Mouse (Mus musculus) stomach, adult 2 months (tissue): ENCODE data around the gene Gkap1. TPM values are rescaled to one million over a fixed set of nuclear protein-coding genes. Genes with fewer than 3 reads are reported as not detected.

Source experiments
- polyA plus RNA-seq: library from polyadenylated mRNA; depleted of rRNA; stranded (reverse); fragments of >200 nt; gene quantifications from 2 replicates; pipeline ENCODE4 v1.2.3, GENCODE M21; 2012; rRNA removed

Gene Gkap1
- polyA plus RNA-seq = 2.0 and 2.1 TPM in 2 replicates

GRCm38 (mm10) chr13:58275599-58275998 is at the start of gene Gkap1:
Gene Gkap1, minus strand, starts transcription at chr13:58275699.

GRCm38 (mm10) chr13:58215592-58216341 is 59.7 kb downstream of the Gkap1 start, which contains the start of gene Ubqln1:
Gene Ubqln1, minus strand, starts transcription at chr13:58215653.

Other genes with a start within 250 kb of the Gkap1 start
- 0.18 and 0.26 TPM in 2 replicates for gene Klhl3, start 162.1 kb downstream of the Gkap1 start, polyA plus RNA-seq
- 24.0 and 41.0 TPM in 2 replicates for gene Hnrnpa0, start 147.1 kb downstream of the Gkap1 start, polyA plus RNA-seq
- 4.0 and 5.5 TPM in 2 replicates for gene Idnk, start 118.0 kb downstream of the Gkap1 start, polyA plus RNA-seq
- 65.7 and 70.9 TPM in 2 replicates for gene Ubqln1, start 60.0 kb downstream of the Gkap1 start, polyA plus RNA-seq
- 0.01 TPM in 1 of 2 replicates, not detected in the other for gene Kif27, start 83.4 kb upstream of the Gkap1 start, polyA plus RNA-seq
- 13.5 and 32.0 TPM in 2 replicates for gene 2210016F16Rik, start 109.5 kb upstream of the Gkap1 start, polyA plus RNA-seq
- 2.0 and 2.2 TPM in 2 replicates for gene Rmi1, start 126.5 kb upstream of the Gkap1 start, polyA plus RNA-seq
- gene Hnrnpk, start 127.6 kb upstream of the Gkap1 start, polyA plus RNA-seq = 58.0 and 69.0 TPM in 2 replicates